Mouse (Mus musculus) kidney, embryonic 14.5 days (tissue): Measurements from ENCODE around the gene Sec31b. TPM values are rescaled to one million over a fixed set of nuclear protein-coding genes. Genes with fewer than 3 reads are reported as not detected.
A peak's percentile ranks its signal among the peaks of the same experiment; 100 is the strongest.

ENCODE experiments used
- ATAC-seq: fragments of 200-750 bp; cut with Nextera tagmentation; 2 replicates; pipeline ENCODE4 v1.8.0; 2017; ENCODE audit warnings: moderate number of reproducible peaks, mild to moderate bottlenecking, moderate TSS enrichment, moderate library complexity; ENCODE audit not compliant: low FRiP score, low TSS enrichment
- H3K27ac ChIP-seq: fragments of 300-500 bp; sonication (generic); 2 replicates; pipeline ENCODE4 v1.5.1; 2014; ENCODE audit warnings: low read depth, mild to moderate bottlenecking, low read length, moderate library complexity, mixed read lengths
- H3K27me3 ChIP-seq: fragments of 300-500 bp; sonication (generic); 2 replicates; pipeline ENCODE4 v1.6.1; 2014; ENCODE audit warnings: mild to moderate bottlenecking, low read length; ENCODE audit not compliant: control insufficient read depth, insufficient read depth
- H3K36me3 ChIP-seq: fragments of 300-500 bp; sonication (generic); 2 replicates; pipeline ENCODE4 v1.6.1; 2014; ENCODE audit warnings: low read length, mixed read lengths; ENCODE audit not compliant: control insufficient read depth, insufficient read depth
- H3K4me1 ChIP-seq: fragments of 300-500 bp; sonication (generic); 2 replicates; pipeline ENCODE4 v1.6.1; 2014; ENCODE audit warnings: low read length, mixed read lengths; ENCODE audit not compliant: control insufficient read depth, insufficient read depth
- H3K4me2 ChIP-seq: fragments of 300-500 bp; sonication (generic); replicated peaks from 2 replicates; pipeline ENCODE4 v1.6.1; 2014; ENCODE audit warnings: low read depth, mild to moderate bottlenecking, low read length
- H3K4me3 ChIP-seq: fragments of 300-500 bp; sonication (generic); 2 replicates; pipeline ENCODE4 v1.5.1; 2014; ENCODE audit warnings: mild to moderate bottlenecking, low read length
- H3K9ac ChIP-seq: fragments of 300-500 bp; sonication (generic); 2 replicates; pipeline ENCODE4 v1.6.1; 2014; ENCODE audit warnings: low read depth, mild to moderate bottlenecking, low read length, moderate library complexity
- H3K9me3 ChIP-seq: fragments of 300-500 bp; sonication (generic); 2 replicates; pipeline ENCODE4 v1.6.1; 2016; ENCODE audit warnings: low read length; ENCODE audit not compliant: control insufficient read depth
- WGBS: fragments of 180-500 bp; shearing (Covaris S2); extraction: QIAGEN DNeasy Blood & Tissue Kit; methylation state at CpG from one replicate; pipeline ENCODE4 v1.1.7; 2014; 5-methylcytosine and 5-hydroxymethylcytosine counted together
- polyA plus RNA-seq: library from polyadenylated mRNA; unstranded; fragments of >200 nt; fragmentation: Nextera tagmentation; extraction: Ambion mirVana; gene quantifications from 2 replicates; pipeline ENCODE4 v1.2.1, GENCODE M21; 2014

Sec31b gene
- polyA plus RNA-seq, 1 experiment from 2014 or later, result 0.87 TPM

- Histone ChIP-seq H3K27me3 (peaks cover 24% of the 10 kb centered on the region), H3K4me2 (peak overlapping the region; percentile 67), H3K4me3 (peak overlapping the region; percentile 36), H3K9ac (no peak overlapping the region), H3K36me3 (no peaks in the 10 kb centered on the region), H3K27ac (no peak overlapping the region), H3K9me3 (no peaks in the 10 kb centered on the region), H3K4me1 (peaks cover 51% of the 10 kb centered on the region)
- 4% methylated on average over 12 of the region's 12 CpGs for WGBS
- ATAC-seq, result no peak
Measured at GRCm38 (mm10) chr19:44510534-44511175, 35.0 kb downstream of the Sec31b start.

DNA sequence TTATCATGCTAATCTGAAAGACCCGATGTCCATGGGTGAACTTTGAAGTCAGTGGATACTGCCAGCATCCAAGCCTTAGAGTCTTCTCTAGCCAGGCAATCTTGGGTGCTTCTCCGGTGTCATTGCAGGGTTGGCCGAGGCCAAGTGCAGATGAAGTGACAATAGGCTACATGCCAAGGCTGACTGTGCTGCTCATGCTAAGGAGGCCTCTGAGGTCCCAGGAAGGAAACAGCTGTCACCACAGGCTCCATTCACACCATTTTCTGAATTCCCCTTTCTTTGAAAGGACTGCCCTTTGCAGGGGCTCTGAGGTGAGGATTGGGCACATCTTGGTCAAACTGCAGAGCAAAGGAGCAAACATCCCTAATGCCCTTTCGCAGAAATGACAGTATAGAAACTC, 42.9 kb downstream of the Sec31b start:
- H3K9me3 ChIP-seq, result no peaks in the 10 kb centered on the region
- H3K27me3 ChIP-seq, result no peaks in the 10 kb centered on the region
- WGBS, result 69% methylated on average over 4 of the region's 4 CpGs
- H3K4me1 ChIP-seq, result peaks cover 15% of the 10 kb centered on the region; the same call in 1 of the 2 replicates
- no peak overlapping the region for H3K9ac ChIP-seq
- no peak for ATAC-seq
- no peak overlapping the region for H3K4me2 ChIP-seq
- no peak overlapping the region for H3K4me3 ChIP-seq
- H3K36me3 ChIP-seq, result no peaks in the 10 kb centered on the region
- no peak overlapping the region for H3K27ac ChIP-seq

DNA sequence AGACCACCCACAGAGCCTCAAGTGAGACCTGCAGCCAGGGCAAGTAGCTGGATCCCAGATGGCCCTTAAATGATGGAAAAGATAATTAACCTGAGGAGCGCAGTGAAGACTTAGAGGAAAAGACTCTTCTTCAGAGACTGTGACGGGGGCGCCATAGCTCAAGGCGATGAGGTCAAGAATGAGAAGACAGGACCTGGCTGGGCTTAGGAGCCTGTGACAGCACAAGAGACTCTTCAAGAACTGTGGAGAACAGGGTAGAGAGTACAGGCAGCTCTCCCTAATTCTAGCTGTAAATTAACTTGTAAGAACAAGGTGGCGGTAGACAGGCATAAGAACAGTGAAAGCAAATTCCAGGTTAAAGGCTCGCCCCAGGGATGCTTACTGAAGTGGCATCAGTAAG, 43.7 kb downstream of the Sec31b start:
- 47% methylated on average over 6 of the region's 6 CpGs for WGBS
- Histone ChIP-seq H3K4me1 (peaks cover 15% of the 10 kb centered on the region; the same call in 1 of the 2 replicates), H3K4me3 (no peak overlapping the region), H3K9me3 (no peaks in the 10 kb centered on the region), H3K9ac (no peak overlapping the region), H3K27me3 (no peaks in the 10 kb centered on the region), H3K4me2 (no peak overlapping the region), H3K36me3 (no peaks in the 10 kb centered on the region), H3K27ac (no peak overlapping the region)
- no peak for ATAC-seq

DNA sequence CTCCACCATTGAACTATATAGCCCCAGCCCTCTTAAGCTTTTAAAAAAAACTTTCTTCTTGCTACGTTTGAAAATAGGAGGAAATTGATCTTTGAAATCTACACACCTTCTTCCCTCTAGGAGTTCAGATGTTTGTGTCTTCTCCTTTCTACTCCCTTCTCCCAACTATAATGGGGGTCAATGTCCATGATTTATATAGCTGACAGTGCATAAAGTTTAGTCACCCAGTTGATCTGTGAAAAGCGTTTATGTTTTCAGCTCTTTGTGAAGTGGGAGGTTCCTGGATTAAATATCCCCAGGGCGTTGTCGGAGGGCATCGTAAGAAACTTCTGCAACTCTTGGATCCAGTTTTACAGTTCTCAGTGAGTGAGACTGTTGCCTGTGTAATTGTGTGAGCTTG, 45.4 kb downstream of the Sec31b start:
- Histone ChIP-seq H3K36me3 (no peaks in the 10 kb centered on the region), H3K27me3 (no peaks in the 10 kb centered on the region), H3K4me1 (peaks cover 15% of the 10 kb centered on the region; the same call in 1 of the 2 replicates), H3K27ac (no peak overlapping the region), H3K9me3 (no peaks in the 10 kb centered on the region), H3K4me3 (no peak overlapping the region), H3K4me2 (no peak overlapping the region), H3K9ac (no peak overlapping the region)
- WGBS, result 12% methylated on average over 5 of the region's 5 CpGs
- ATAC-seq, result peak; percentile 78; the same call in 1 of the 2 replicates

GRCm38 (mm10) chr19:44498936-44499335, 46.7 kb downstream of the Sec31b start:
- Histone ChIP-seq H3K4me3 (no peak overlapping the region), H3K9me3 (no peaks in the 10 kb centered on the region), H3K4me1 (peaks cover 15% of the 10 kb centered on the region; the same call in 1 of the 2 replicates), H3K9ac (no peak overlapping the region), H3K27me3 (no peaks in the 10 kb centered on the region), H3K36me3 (no peaks in the 10 kb centered on the region), H3K27ac (peak overlapping the region; percentile 32; the same call in 1 of the 2 replicates), H3K4me2 (no peak overlapping the region)
- WGBS, result 28% methylated on average over 6 of the region's 6 CpGs
- no peak for ATAC-seq

GRCm38 (mm10) chr19:44496941-44497340, 48.7 kb downstream of the Sec31b start:
- H3K36me3 ChIP-seq, result no peaks in the 10 kb centered on the region
- H3K27me3 ChIP-seq, result no peaks in the 10 kb centered on the region
- peaks cover 14% of the 10 kb centered on the region; the same call in 1 of the 2 replicates for H3K4me1 ChIP-seq
- H3K9ac ChIP-seq, result no peak overlapping the region
- H3K9me3 ChIP-seq, result no peaks in the 10 kb centered on the region
- ATAC-seq, result no peak
- H3K4me3 ChIP-seq, result no peak overlapping the region
- H3K27ac ChIP-seq, result no peak overlapping the region
- no peak overlapping the region for H3K4me2 ChIP-seq
- WGBS, result 80% methylated on average over 10 of the region's 10 CpGs

- Histone ChIP-seq H3K27ac (no peak overlapping the region), H3K4me1 (peaks cover 10% of the 10 kb centered on the region; the same call in 1 of the 2 replicates), H3K4me2 (no peak overlapping the region), H3K27me3 (no peaks in the 10 kb centered on the region), H3K9me3 (no peaks in the 10 kb centered on the region), H3K4me3 (no peak overlapping the region), H3K36me3 (no peaks in the 10 kb centered on the region), H3K9ac (no peak overlapping the region)
- no peak for ATAC-seq
- WGBS, result 61% methylated on average over 8 of the region's 8 CpGs
Measured at GRCm38 (mm10) chr19:44496511-44496910, 49.2 kb downstream of the Sec31b start.

DNA sequence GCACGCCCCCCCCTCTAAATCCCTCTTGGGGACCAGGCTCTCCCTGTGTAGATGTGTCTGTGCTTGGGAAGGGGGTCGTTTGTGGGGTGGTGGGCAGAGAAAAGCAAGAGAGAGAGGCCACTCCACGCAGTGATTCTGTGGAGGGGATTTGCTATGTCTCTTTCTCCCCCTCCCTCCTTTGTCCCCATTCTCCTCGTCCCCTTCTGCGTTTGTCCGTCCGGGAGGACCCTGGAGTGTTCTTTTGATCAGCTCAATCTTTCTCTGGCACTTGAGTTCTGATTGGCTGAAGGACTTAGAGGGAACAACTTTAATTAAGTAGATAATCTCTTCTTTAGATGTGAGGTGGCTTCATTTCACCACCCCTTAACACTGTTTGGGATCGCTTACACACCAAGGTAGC, 52.5 kb downstream of the Sec31b start, which contains the start of gene Wnt8b:
TSS of gene Wnt8b (plus strand) at position 345 of the 400 bp plus-strand sequence.
- H3K9ac ChIP-seq, result no peak within 1 kb of the TSS
- H3K4me1 ChIP-seq, result no peaks in the 10 kb centered on the region
- ATAC-seq, result no peak
- no peaks in the 10 kb centered on the region for H3K9me3 ChIP-seq
- WGBS, result 50% methylated on average over 8 of the region's 8 CpGs
- H3K36me3 ChIP-seq, result no peaks in the 10 kb centered on the region
- no peak within 1 kb of the TSS for H3K4me2 ChIP-seq
- no peak within 1 kb of the TSS for H3K4me3 ChIP-seq
- H3K27me3 ChIP-seq, result no peaks in the 10 kb centered on the region
- no peak within 1 kb of the TSS for H3K27ac ChIP-seq

DNA sequence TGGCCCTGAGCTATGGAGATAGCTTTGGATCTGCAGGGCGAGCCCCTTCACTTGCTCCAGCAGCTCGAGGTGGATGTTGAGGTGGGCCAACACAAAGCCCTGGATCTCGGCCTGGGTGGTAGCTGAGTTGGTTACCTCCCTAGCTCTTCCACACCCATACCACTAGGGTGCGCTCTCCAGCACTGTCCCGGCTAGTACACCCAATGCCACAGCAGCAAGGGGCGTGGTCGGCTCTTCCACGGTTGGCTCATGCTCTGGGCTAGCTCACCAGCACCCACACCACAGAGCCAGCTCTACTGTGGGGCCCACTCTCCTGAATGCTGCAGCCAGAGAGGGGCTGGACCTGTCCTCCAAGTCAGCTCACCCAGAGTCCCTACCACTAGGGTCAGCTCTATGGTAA, 58.4 kb downstream of the Sec31b start:
- Histone ChIP-seq H3K4me3 (no peak overlapping the region), H3K27ac (no peak overlapping the region), H3K4me1 (no peaks in the 10 kb centered on the region), H3K27me3 (no peaks in the 10 kb centered on the region), H3K4me2 (no peak overlapping the region), H3K9me3 (no peaks in the 10 kb centered on the region), H3K9ac (no peak overlapping the region), H3K36me3 (no peaks in the 10 kb centered on the region)
- WGBS, result 13% methylated on average over 8 of the region's 8 CpGs
- peak; percentile 24; the same call in 1 of the 2 replicates for ATAC-seq
